Mouse (Mus musculus): ENCODE data around the gene Ncmap. TPM values are rescaled to one million over a fixed set of nuclear protein-coding genes. Genes with fewer than 3 reads are reported as not detected.

Gene Ncmap
- polyA plus RNA-seq, 1 experiment from 2014 or later, result 1.7 TPM

GRCm38 (mm10) chr4:135426587-135426986 is 28.6 kb upstream of the Ncmap start:
- 92% methylated on average over 7 of the region's 7 CpGs for WGBS
- Histone ChIP-seq H3K36me3 (peaks cover 7% of the 10 kb centered on the region), H3K4me1 (no peaks in the 10 kb centered on the region), H3K27ac (no peak overlapping the region), H3K27me3 (replicated peaks) (no peaks in the 10 kb centered on the region), H3K9ac (no peak overlapping the region), H3K4me2 (replicated peaks) (no peak overlapping the region), H3K4me3 (no peak overlapping the region), H3K9me3 (no peaks in the 10 kb centered on the region)
- no peak for ATAC-seq (ENCODE audit: low FRiP score, low read depth)

- Histone ChIP-seq H3K27me3 (replicated peaks) (no peaks in the 10 kb centered on the region), H3K36me3 (peaks cover 7% of the 10 kb centered on the region), H3K4me2 (replicated peaks) (no peak overlapping the region), H3K4me3 (no peak overlapping the region), H3K9ac (no peak overlapping the region), H3K4me1 (no peaks in the 10 kb centered on the region), H3K27ac (no peak overlapping the region), H3K9me3 (no peaks in the 10 kb centered on the region)
- ATAC-seq (ENCODE audit: low FRiP score, low read depth), result no peak
- WGBS, result 87% methylated on average over 9 of the region's 9 CpGs
Observed at GRCm38 (mm10) chr4:135425625-135426024, 27.6 kb upstream of the Ncmap start.

- WGBS, result 95% methylated on average over 13 of the region's 13 CpGs
- no peaks in the 10 kb centered on the region for H3K4me1 ChIP-seq
Observed at GRCm38 (mm10) chr4:135420961-135421360, 22.9 kb upstream of the Ncmap start.

GRCm38 (mm10) chr4:135420416-135420815 is 22.4 kb upstream of the Ncmap start:
- Histone ChIP-seq H3K9ac (no peak overlapping the region), H3K4me1 (no peaks in the 10 kb centered on the region), H3K4me2 (replicated peaks) (no peak overlapping the region), H3K27me3 (replicated peaks) (no peaks in the 10 kb centered on the region), H3K4me3 (no peak overlapping the region), H3K36me3 (peaks cover 39% of the 10 kb centered on the region), H3K9me3 (no peaks in the 10 kb centered on the region), H3K27ac (no peak overlapping the region)
- ATAC-seq (ENCODE audit: low FRiP score, low read depth), result no peak
- 88% methylated on average over 11 of the region's 11 CpGs for WGBS

More at GRCm38 (mm10) chr4:135420961-135421360, 22.9 kb upstream of the Ncmap start:
- no peak overlapping the region for H3K9ac ChIP-seq
- no peak for ATAC-seq (ENCODE audit: low FRiP score, low read depth)
- H3K27ac ChIP-seq, result no peak overlapping the region
- H3K4me3 ChIP-seq, result no peak overlapping the region
- no peaks in the 10 kb centered on the region for H3K9me3 ChIP-seq
- H3K4me2 ChIP-seq (replicated peaks), result no peak overlapping the region
- peaks cover 36% of the 10 kb centered on the region for H3K36me3 ChIP-seq
- no peaks in the 10 kb centered on the region for H3K27me3 ChIP-seq (replicated peaks)

GRCm38 (mm10) chr4:135419996-135420395 is 22.0 kb upstream of the Ncmap start:
- H3K4me2 ChIP-seq (replicated peaks), result no peak overlapping the region
- H3K9me3 ChIP-seq, result no peaks in the 10 kb centered on the region
- H3K9ac ChIP-seq, result no peak overlapping the region
- ATAC-seq (ENCODE audit: low FRiP score, low read depth), result no peak
- peaks cover 42% of the 10 kb centered on the region for H3K36me3 ChIP-seq
- no peak overlapping the region for H3K4me3 ChIP-seq
- no peak overlapping the region for H3K27ac ChIP-seq
- no peaks in the 10 kb centered on the region for H3K27me3 ChIP-seq (replicated peaks)
- 89% methylated on average over 21 of the region's 21 CpGs for WGBS
- H3K4me1 ChIP-seq, result no peaks in the 10 kb centered on the region

- Histone ChIP-seq H3K27ac (no peak overlapping the region), H3K36me3 (peaks cover 37% of the 10 kb centered on the region), H3K4me3 (no peak overlapping the region), H3K9me3 (no peaks in the 10 kb centered on the region), H3K9ac (no peak overlapping the region), H3K4me2 (replicated peaks) (no peak overlapping the region), H3K27me3 (replicated peaks) (no peaks in the 10 kb centered on the region), H3K4me1 (no peaks in the 10 kb centered on the region)
- 92% methylated on average over 21 of the region's 21 CpGs for WGBS
- ATAC-seq (ENCODE audit: low FRiP score, low read depth), result no peak
Observed at GRCm38 (mm10) chr4:135416367-135416766, 18.3 kb upstream of the Ncmap start.

GRCm38 (mm10) chr4:135413491-135413890 is 15.5 kb upstream of the Ncmap start:
- Histone ChIP-seq H3K4me3 (no peak overlapping the region), H3K4me2 (replicated peaks) (no peak overlapping the region), H3K9ac (no peak overlapping the region), H3K27ac (no peak overlapping the region), H3K36me3 (peaks cover 24% of the 10 kb centered on the region), H3K9me3 (no peaks in the 10 kb centered on the region), H3K27me3 (replicated peaks) (no peaks in the 10 kb centered on the region), H3K4me1 (no peaks in the 10 kb centered on the region)
- 83% methylated on average over 8 of the region's 8 CpGs for WGBS
- no peak for ATAC-seq (ENCODE audit: low FRiP score, low read depth)

- no peak for ATAC-seq (ENCODE audit: low FRiP score, low read depth)
- Histone ChIP-seq H3K36me3 (peaks cover 16% of the 10 kb centered on the region), H3K4me2 (replicated peaks) (no peak overlapping the region), H3K27ac (no peak overlapping the region), H3K4me1 (no peaks in the 10 kb centered on the region), H3K27me3 (replicated peaks) (no peaks in the 10 kb centered on the region), H3K9me3 (no peaks in the 10 kb centered on the region), H3K4me3 (no peak overlapping the region), H3K9ac (no peak overlapping the region)
- 43% methylated on average over 4 of the region's 4 CpGs for WGBS
Observed at GRCm38 (mm10) chr4:135411633-135412032, 13.6 kb upstream of the Ncmap start.

GRCm38 (mm10) chr4:135406180-135406579 is 8.2 kb upstream of the Ncmap start:
- Histone ChIP-seq H3K27me3 (replicated peaks) (no peaks in the 10 kb centered on the region), H3K36me3 (peaks cover 3% of the 10 kb centered on the region; the same call in 1 of the 2 replicates)
- WGBS, result 71% methylated on average over 5 of the region's 5 CpGs

GRCm38 (mm10) chr4:135404916-135405315 is 6.9 kb upstream of the Ncmap start:
- Histone ChIP-seq H3K4me2 (replicated peaks) (no peak overlapping the region), H3K27me3 (replicated peaks) (no peaks in the 10 kb centered on the region), H3K4me1 (no peaks in the 10 kb centered on the region), H3K27ac (no peak overlapping the region), H3K36me3 (0 out of 2 replicates have a peak, but pooled peaks cover under 1% of the 10 kb centered on the region), H3K9ac (no peak overlapping the region), H3K9me3 (no peaks in the 10 kb centered on the region), H3K4me3 (no peak overlapping the region)
- WGBS, result 89% methylated on average over 2 of the region's 2 CpGs
- ATAC-seq (ENCODE audit: low FRiP score, low read depth), result no peak

More at GRCm38 (mm10) chr4:135406180-135406579, 8.2 kb upstream of the Ncmap start:
- no peak for ATAC-seq (ENCODE audit: low FRiP score, low read depth)
- Histone ChIP-seq H3K4me3 (no peak overlapping the region), H3K4me2 (replicated peaks) (no peak overlapping the region), H3K9me3 (no peaks in the 10 kb centered on the region), H3K27ac (no peak overlapping the region), H3K4me1 (no peaks in the 10 kb centered on the region), H3K9ac (no peak overlapping the region)

GRCm38 (mm10) chr4:135404048-135404447 is 6.0 kb upstream of the Ncmap start:
- Histone ChIP-seq H3K4me3 (no peak overlapping the region), H3K27me3 (replicated peaks) (peaks cover 7% of the 10 kb centered on the region; the same call in 1 of the 2 replicates), H3K4me2 (replicated peaks) (no peak overlapping the region), H3K27ac (no peak overlapping the region), H3K9ac (no peak overlapping the region), H3K36me3 (no peaks in the 10 kb centered on the region), H3K9me3 (no peaks in the 10 kb centered on the region), H3K4me1 (no peaks in the 10 kb centered on the region)
- no peak for ATAC-seq (ENCODE audit: low FRiP score, low read depth)
- 77% methylated on average over 10 of the region's 10 CpGs for WGBS

- WGBS, result 22% methylated on average over 7 of the region's 7 CpGs
- no peak overlapping the region for H3K4me2 ChIP-seq (replicated peaks)
- ATAC-seq (ENCODE audit: low FRiP score, low read depth), result no peak
Observed at GRCm38 (mm10) chr4:135401881-135402280, 3.9 kb upstream of the Ncmap start.

GRCm38 (mm10) chr4:135397551-135397950 is 476 bp downstream of the Ncmap start:
- Histone ChIP-seq H3K4me3 (peak overlapping the region; percentile 30), H3K4me2 (replicated peaks) (peak overlapping the region; percentile 63), H3K9me3 (no peaks in the 10 kb centered on the region), H3K27ac (no peak overlapping the region), H3K4me1 (peaks cover 9% of the 10 kb centered on the region), H3K36me3 (no peaks in the 10 kb centered on the region), H3K27me3 (replicated peaks) (peaks cover 45% of the 10 kb centered on the region), H3K9ac (peak overlapping the region; percentile 39; the same call in 1 of the 2 replicates)
- ATAC-seq (ENCODE audit: low FRiP score, low read depth), result no peak
- 3% methylated on average over 16 of the region's 16 CpGs for WGBS

More at GRCm38 (mm10) chr4:135401881-135402280, 3.9 kb upstream of the Ncmap start:
- Histone ChIP-seq H3K36me3 (no peaks in the 10 kb centered on the region), H3K27me3 (replicated peaks) (peaks cover 29% of the 10 kb centered on the region), H3K4me3 (no peak overlapping the region), H3K9ac (no peak overlapping the region), H3K27ac (no peak overlapping the region), H3K9me3 (no peaks in the 10 kb centered on the region), H3K4me1 (peaks cover 9% of the 10 kb centered on the region)
